Mouse (Mus musculus): ENCODE results near the gene Uhrf1. TPM values are rescaled to one million over a fixed set of nuclear protein-coding genes. Genes with fewer than 3 reads are reported as not detected.

Gene Uhrf1
- polyA plus RNA-seq, 1 experiment from 2014 or later = 7.0 TPM

DNA sequence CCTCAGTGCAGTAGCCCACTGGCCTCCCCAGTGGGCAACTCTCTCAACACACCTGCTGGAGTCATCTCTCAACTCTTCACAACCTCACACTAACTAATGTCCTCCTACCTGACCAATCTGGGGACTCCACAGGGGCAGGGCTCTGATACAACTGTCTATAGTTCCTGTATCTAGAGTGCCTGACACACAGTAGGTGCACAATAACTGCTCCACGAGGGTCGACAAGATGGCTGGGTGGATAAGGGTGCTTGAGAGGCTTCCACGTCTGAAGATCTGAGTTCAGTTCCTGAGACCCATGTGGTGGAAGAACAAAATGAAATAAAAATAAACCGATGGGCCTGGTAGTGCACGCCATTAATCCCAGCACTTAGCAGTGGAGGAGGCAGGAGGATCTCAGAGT is 29.1 kb upstream of the Uhrf1 start:
- Histone ChIP-seq H3K9ac (replicated peaks; ENCODE audit: low read depth) (no peak overlapping the region), H3K9me3 (ENCODE audit: low read length) (no peaks in the 10 kb centered on the region), H3K4me3 (ENCODE audit: low read depth, low read length) (no peak overlapping the region), H3K27ac (ENCODE audit: low read length) (no peak overlapping the region), H3K4me1 (ENCODE audit: insufficient read depth, low read depth, low read length) (peaks cover 7% of the 10 kb centered on the region; the same call in 1 of the 2 replicates), H3K4me2 (replicated peaks; ENCODE audit: low read depth, low read length) (no peak overlapping the region), H3K27me3 (replicated peaks; ENCODE audit: insufficient read depth, low read length) (no peaks in the 10 kb centered on the region), H3K36me3 (ENCODE audit: insufficient read depth, low read length) (peaks cover 8% of the 10 kb centered on the region; the same call in 1 of the 2 replicates)
- 80% methylated on average over 5 of the region's 5 CpGs for WGBS
- TF ChIP-seq EP300 (IDR thresholded peaks at IDR 0.05) = no peak
- no peak for TF ChIP-seq CTCF (IDR thresholded peaks at IDR 0.05)
- DNase-seq (ENCODE audit: low spot score) = no peak
- no peak for ATAC-seq

DNA sequence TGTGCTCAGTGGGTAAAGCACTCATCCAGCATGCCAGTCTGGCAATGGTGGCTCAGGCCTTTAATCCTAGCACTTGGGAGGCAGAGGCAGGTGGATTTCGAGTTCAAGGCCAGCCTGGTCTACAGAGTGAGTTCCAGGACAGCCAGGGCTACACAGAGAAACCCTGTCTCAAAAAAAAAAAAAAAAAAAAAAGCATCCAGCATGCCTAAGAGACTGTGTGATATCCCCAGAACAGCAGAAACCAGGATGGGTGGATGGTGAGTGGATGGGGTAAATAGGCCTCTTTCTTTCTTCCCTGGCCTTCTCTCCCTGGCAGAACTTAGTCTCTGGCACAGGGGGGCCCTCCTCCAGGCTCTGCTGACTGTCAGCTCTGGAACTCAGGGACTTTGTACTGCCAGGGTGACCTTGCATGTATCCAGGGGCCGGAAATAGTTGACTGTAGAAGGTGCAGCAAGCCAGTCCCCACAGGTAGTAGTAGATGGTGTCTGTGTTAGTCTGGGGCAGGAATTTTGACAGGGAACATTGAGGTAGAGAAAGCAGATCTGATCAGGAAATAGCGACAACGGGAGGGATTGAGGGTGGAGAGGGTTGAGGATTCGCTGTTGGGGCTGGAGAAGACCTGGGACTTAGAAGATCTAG is 27.2 kb upstream of the Uhrf1 start:
- DNase-seq (ENCODE audit: low spot score) (peak; percentile 35), ATAC-seq (0 out of 2 replicates have a peak, but pooled peaks have one; percentile 1)
- Histone ChIP-seq H3K27me3 (replicated peaks; ENCODE audit: insufficient read depth, low read length) (no peaks in the 10 kb centered on the region), H3K4me3 (ENCODE audit: low read depth, low read length) (peak overlapping the region; percentile 62), H3K4me2 (replicated peaks; ENCODE audit: low read depth, low read length) (peak overlapping the region; percentile 67), H3K27ac (ENCODE audit: low read length) (peak overlapping the region; percentile 87), H3K9ac (replicated peaks; ENCODE audit: low read depth) (peak overlapping the region; percentile 64), H3K36me3 (ENCODE audit: insufficient read depth, low read length) (peaks cover 8% of the 10 kb centered on the region), H3K4me1 (ENCODE audit: insufficient read depth, low read depth, low read length) (peaks cover 7% of the 10 kb centered on the region; the same call in 1 of the 2 replicates), H3K9me3 (ENCODE audit: low read length) (no peaks in the 10 kb centered on the region)
- 20% methylated on average over 5 of the region's 5 CpGs for WGBS
- TF ChIP-seq EP300 (IDR thresholded peaks at IDR 0.05) (no peak), CTCF (IDR thresholded peaks at IDR 0.05) (no peak)

DNA sequence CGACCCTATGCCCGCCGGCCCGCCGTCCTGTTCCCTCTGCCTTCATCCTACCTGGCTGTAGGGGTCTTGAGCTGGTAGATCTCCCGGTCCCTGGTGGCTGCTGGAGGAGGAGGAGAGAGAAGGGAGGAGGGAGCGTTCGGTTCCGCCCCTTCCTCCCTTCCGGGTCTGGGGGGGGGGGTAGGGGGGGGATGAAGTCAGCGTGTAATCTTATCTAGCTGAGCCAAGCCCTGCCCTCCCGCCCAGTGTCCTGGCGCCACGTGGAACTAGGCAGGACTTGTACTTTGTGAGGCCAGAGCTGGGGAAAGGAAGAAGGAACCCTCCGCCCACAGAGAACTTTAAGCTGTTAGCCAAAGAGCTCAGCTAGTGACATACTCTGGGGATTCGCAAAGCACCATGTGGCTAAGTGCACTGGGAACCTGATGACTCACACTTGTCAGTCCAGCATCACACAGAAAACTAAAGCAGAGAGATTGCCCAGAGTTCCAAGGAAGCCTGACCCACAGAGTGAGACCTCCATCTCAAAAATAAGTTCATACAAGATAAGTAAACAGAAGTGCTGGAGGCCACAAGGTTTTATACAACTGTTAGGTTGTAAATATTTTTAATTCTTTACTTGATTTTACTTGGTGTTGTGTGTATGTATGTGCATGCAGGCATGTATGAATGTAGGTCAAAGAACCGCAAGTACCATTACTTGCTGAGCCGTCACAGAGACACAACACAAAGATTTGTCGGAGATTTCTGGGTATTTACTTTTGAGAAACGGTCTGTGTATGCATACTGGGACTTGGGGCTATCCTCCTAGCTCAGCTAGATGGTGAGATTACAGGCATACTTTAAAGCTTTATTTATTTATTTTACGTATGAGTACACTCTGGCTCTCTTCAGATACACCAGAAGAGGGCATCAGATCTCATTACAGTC is 26.2 kb upstream of the Uhrf1 start, which contains the start of gene Ticam1:
TSS of gene Ticam1 (minus strand) at position 144 of the 924 bp plus-strand sequence.
- DNase-seq (ENCODE audit: low spot score) (peak; percentile 99), ATAC-seq (peak; percentile 97)
- H3K4me2 ChIP-seq (replicated peaks; ENCODE audit: low read depth, low read length) = peak within 1 kb of the TSS; percentile 67
- H3K9ac ChIP-seq (replicated peaks; ENCODE audit: low read depth) = peak within 1 kb of the TSS; percentile 64
- no peaks in the 10 kb centered on the region for H3K27me3 ChIP-seq (replicated peaks; ENCODE audit: insufficient read depth, low read length)
- peak within 1 kb of the TSS; percentile 62 for H3K4me3 ChIP-seq (ENCODE audit: low read depth, low read length)
- H3K9me3 ChIP-seq (ENCODE audit: low read length) = no peaks in the 10 kb centered on the region
- peaks cover 7% of the 10 kb centered on the region; the same call in 1 of the 2 replicates for H3K4me1 ChIP-seq (ENCODE audit: insufficient read depth, low read depth, low read length)
- H3K36me3 ChIP-seq (ENCODE audit: insufficient read depth, low read length) = peaks cover 10% of the 10 kb centered on the region
- peak within 1 kb of the TSS; percentile 87 for H3K27ac ChIP-seq (ENCODE audit: low read length)
- 1% methylated on average over 20 of the region's 21 CpGs for WGBS
- TF ChIP-seq CTCF (IDR thresholded peaks at IDR 0.05) = peak; percentile 62
- TF ChIP-seq EP300 (IDR thresholded peaks at IDR 0.05) = peak; percentile 66; the same call in 1 of the 2 replicates

DNA sequence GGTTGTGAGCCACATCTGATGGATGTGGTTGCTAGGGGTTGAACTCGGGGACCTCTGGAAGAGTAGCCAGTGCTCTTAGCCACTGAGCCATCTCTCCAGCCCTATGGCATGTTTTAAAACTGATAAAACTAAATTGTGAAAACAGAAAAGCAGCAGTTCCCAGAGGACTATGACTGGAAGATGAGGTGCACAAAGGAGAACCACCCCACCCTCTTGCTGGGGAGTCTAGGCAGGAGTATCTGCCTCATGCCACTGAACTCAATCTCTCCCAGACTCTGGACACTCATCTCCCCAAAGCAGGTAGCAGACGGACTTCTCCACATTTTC is 25.6 kb upstream of the Uhrf1 start:
- no peak for TF ChIP-seq CTCF (IDR thresholded peaks at IDR 0.05)
- no peak for TF ChIP-seq EP300 (IDR thresholded peaks at IDR 0.05)
- H3K36me3 ChIP-seq (ENCODE audit: insufficient read depth, low read length) = peaks cover 10% of the 10 kb centered on the region
- H3K4me3 ChIP-seq (ENCODE audit: low read depth, low read length) = no peak overlapping the region
- H3K27me3 ChIP-seq (replicated peaks; ENCODE audit: insufficient read depth, low read length) = no peaks in the 10 kb centered on the region
- H3K9ac ChIP-seq (replicated peaks; ENCODE audit: low read depth) = no peak overlapping the region
- DNase-seq (ENCODE audit: low spot score) (no peak), ATAC-seq (no peak)
- H3K27ac ChIP-seq (ENCODE audit: low read length) = peak overlapping the region; percentile 75
- peaks cover 7% of the 10 kb centered on the region; the same call in 1 of the 2 replicates for H3K4me1 ChIP-seq (ENCODE audit: insufficient read depth, low read depth, low read length)
- 26% methylated on average over 2 of the region's 2 CpGs for WGBS
- peak overlapping the region; percentile 67; the same call in 1 of the 2 replicates for H3K4me2 ChIP-seq (replicated peaks; ENCODE audit: low read depth, low read length)
- H3K9me3 ChIP-seq (ENCODE audit: low read length) = no peaks in the 10 kb centered on the region

DNA sequence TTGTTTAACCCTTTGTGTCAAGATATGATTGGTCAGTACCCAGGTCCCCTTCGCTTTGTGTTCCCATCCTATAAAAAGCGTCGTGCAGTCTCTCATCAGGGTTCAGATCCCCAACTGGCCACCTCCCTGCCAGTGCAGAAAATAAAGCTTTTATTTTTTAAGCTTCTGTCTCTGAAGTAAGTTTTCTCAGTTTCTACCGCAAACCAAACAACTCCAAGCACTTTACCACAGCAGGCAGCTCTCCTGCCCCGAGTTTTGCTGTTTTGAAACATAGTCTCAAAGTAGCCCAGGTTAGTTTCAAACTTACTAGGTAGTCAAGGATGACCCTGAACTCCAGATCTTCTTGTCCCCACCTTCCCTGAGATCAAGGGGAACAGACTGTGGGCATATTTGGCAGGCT is 24.8 kb upstream of the Uhrf1 start:
- peak overlapping the region; percentile 75 for H3K27ac ChIP-seq (ENCODE audit: low read length)
- 86% methylated on average over 5 of the region's 5 CpGs for WGBS
- DNase-seq (ENCODE audit: low spot score) (no peak), ATAC-seq (no peak)
- TF ChIP-seq CTCF (IDR thresholded peaks at IDR 0.05) = no peak
- TF ChIP-seq EP300 (IDR thresholded peaks at IDR 0.05) = no peak
- H3K36me3 ChIP-seq (ENCODE audit: insufficient read depth, low read length) = peaks cover 18% of the 10 kb centered on the region
- peaks cover 7% of the 10 kb centered on the region; the same call in 1 of the 2 replicates for H3K4me1 ChIP-seq (ENCODE audit: insufficient read depth, low read depth, low read length)
- H3K4me3 ChIP-seq (ENCODE audit: low read depth, low read length) = no peak overlapping the region
- H3K9me3 ChIP-seq (ENCODE audit: low read length) = no peaks in the 10 kb centered on the region
- no peak overlapping the region for H3K9ac ChIP-seq (replicated peaks; ENCODE audit: low read depth)
- no peaks in the 10 kb centered on the region for H3K27me3 ChIP-seq (replicated peaks; ENCODE audit: insufficient read depth, low read length)
- no peak overlapping the region for H3K4me2 ChIP-seq (replicated peaks; ENCODE audit: low read depth, low read length)

All from lung, postnatal 0 days (tissue).